Mouse (Mus musculus): ENCODE data around the gene Plxnc1.

DNA sequence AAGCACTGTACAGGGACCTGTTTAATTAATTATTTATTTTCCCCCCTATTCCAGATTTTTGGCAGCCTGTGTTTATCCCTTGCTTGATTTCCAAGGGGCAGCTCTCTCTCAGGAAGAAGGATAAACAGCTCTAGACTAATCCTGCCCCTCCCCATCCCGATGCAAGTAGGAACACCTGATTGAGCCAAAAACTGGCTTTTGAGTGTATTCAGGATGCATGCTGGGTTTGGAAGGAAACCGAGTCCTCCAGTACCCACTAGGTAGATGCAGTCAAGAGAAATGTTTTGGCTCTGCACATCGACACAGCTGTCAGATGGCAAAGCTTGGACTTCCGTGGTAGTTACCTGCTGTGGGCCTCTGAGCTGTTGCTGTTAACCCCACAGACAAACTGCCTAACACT, 3.1 kb downstream of the Plxnc1 start:
- TF ChIP-seq CTCF (IDR thresholded peaks at IDR 0.05; ENCODE audit: low read depth) = no peak
- TF ChIP-seq EP300 (IDR thresholded peaks at IDR 0.05; ENCODE audit: low read depth) = no peak

All from heart, postnatal 0 days (tissue).